Mouse (Mus musculus) small intestine, adult 2 months (tissue): ENCODE results near the gene Gar1. TPM values are rescaled to one million over a fixed set of nuclear protein-coding genes. Genes with fewer than 3 reads are reported as not detected.

Source experiments
- H3K27ac ChIP-seq: fragments of 200-500 bp; 2 replicates; pipeline ENCODE4 v1.5.1; 2012; ENCODE audit warnings: low read depth, low read length, control low read depth, inconsistent platforms; ENCODE audit not compliant: insufficient read depth
- H3K27me3 ChIP-seq: fragments of 200-500 bp; 2 replicates; pipeline ENCODE4 v1.6.1; 2012; ENCODE audit warnings: mild to moderate bottlenecking, moderate library complexity, low read length, inconsistent platforms; ENCODE audit not compliant: control insufficient read depth, insufficient read depth
- H3K36me3 ChIP-seq: fragments of 200-500 bp; 2 replicates; pipeline ENCODE4 v1.6.1; 2012; ENCODE audit warnings: mild to moderate bottlenecking, low read length, control low read depth, inconsistent platforms; ENCODE audit not compliant: control insufficient read depth, insufficient read depth
- H3K4me1 ChIP-seq: fragments of 200-500 bp; 2 replicates; pipeline ENCODE4 v1.6.1; 2012; ENCODE audit warnings: low read length, inconsistent platforms, mixed read lengths; ENCODE audit not compliant: control insufficient read depth, insufficient read depth, insufficient read length
- H3K4me3 ChIP-seq: fragments of 200-500 bp; 2 replicates; pipeline ENCODE4 v1.5.1; 2012; ENCODE audit warnings: low read depth, mild to moderate bottlenecking, control low read depth, inconsistent platforms, low read length, moderate library complexity
- CTCF ChIP-seq: fragments of 200-500 bp; IDR thresholded peaks from 2 replicates; pipeline ENCODE4 v1.5.1; 2012; ENCODE audit warnings: low read depth, mild to moderate bottlenecking, control low read depth, inconsistent platforms, low read length, moderate library complexity, mixed read lengths; ENCODE audit not compliant: insufficient replicate concordance, insufficient read length; ENCODE audit errors: extremely low read depth
- POLR2A ChIP-seq: fragments of 200-500 bp; IDR thresholded peaks from 2 replicates; pipeline ENCODE4 v1.6.1; 2012; ENCODE audit warnings: low read depth, mild to moderate bottlenecking, control low read depth, inconsistent platforms, low read length, moderate library complexity
- WGBS: fragments of 180-500 bp; shearing (Covaris S2); methylation state at CpG from one replicate; pipeline ENCODE4 v1.1.7; 2018; 5-methylcytosine and 5-hydroxymethylcytosine counted together
- polyA plus RNA-seq: library from polyadenylated mRNA; depleted of rRNA; stranded (reverse); fragments of >200 nt; gene quantifications from 2 replicates; pipeline ENCODE4 v1.2.3, GENCODE M21; 2012

Gar1 gene
- polyA plus RNA-seq, 1 experiment: 10.5 TPM

GRCm38 (mm10) chr3:129827691-129828090 lies 3.5 kb downstream of the Gar1 start:
- WGBS: 86% methylated on average over 5 of the region's 5 CpGs
- TF ChIP-seq CTCF: no peak
- TF ChIP-seq POLR2A: no peak
- Histone ChIP-seq H3K4me3 (no peak overlapping the region), H3K27ac (no peak overlapping the region), H3K4me1 (no peaks in the 10 kb centered on the region; the same call in 1 of the 2 replicates), H3K27me3 (no peaks in the 10 kb centered on the region), H3K36me3 (peaks cover 12% of the 10 kb centered on the region)

GRCm38 (mm10) chr3:129826691-129827090 lies 4.5 kb downstream of the Gar1 start:
- Histone ChIP-seq H3K27ac (no peak overlapping the region), H3K36me3 (peaks cover 14% of the 10 kb centered on the region), H3K4me3 (no peak overlapping the region), H3K4me1 (no peaks in the 10 kb centered on the region; the same call in 1 of the 2 replicates), H3K27me3 (no peaks in the 10 kb centered on the region)
- WGBS: 86% methylated on average over 10 of the region's 10 CpGs
- TF ChIP-seq CTCF (no peak), POLR2A (no peak)

GRCm38 (mm10) chr3:129824891-129825290 lies 6.3 kb downstream of the Gar1 start:
- TF ChIP-seq POLR2A (no peak), CTCF (no peak)
- Histone ChIP-seq H3K4me1 (no peaks in the 10 kb centered on the region), H3K4me3 (no peak overlapping the region), H3K27ac (no peak overlapping the region), H3K27me3 (no peaks in the 10 kb centered on the region), H3K36me3 (peaks cover 15% of the 10 kb centered on the region)
- WGBS: 92% methylated on average over 10 of the region's 10 CpGs

- H3K36me3 ChIP-seq: peaks cover 15% of the 10 kb centered on the region
- no peaks in the 10 kb centered on the region for H3K27me3 ChIP-seq
- 91% methylated on average over 4 of the region's 4 CpGs for WGBS
- TF ChIP-seq POLR2A (no peak), CTCF (no peak)
- no peaks in the 10 kb centered on the region for H3K4me1 ChIP-seq
- H3K27ac ChIP-seq: no peak overlapping the region
- no peak overlapping the region for H3K4me3 ChIP-seq
These were observed 7.0 kb downstream of the Gar1 start for GRCm38 (mm10) chr3:129824146-129824545.

- Histone ChIP-seq H3K36me3 (peaks cover 15% of the 10 kb centered on the region), H3K4me3 (no peak overlapping the region), H3K27me3 (no peaks in the 10 kb centered on the region), H3K27ac (no peak overlapping the region), H3K4me1 (no peaks in the 10 kb centered on the region)
- TF ChIP-seq CTCF (no peak), POLR2A (no peak)
- 53% methylated on average over 5 of the region's 5 CpGs for WGBS
These were observed 7.9 kb downstream of the Gar1 start for GRCm38 (mm10) chr3:129823293-129823692.

- Histone ChIP-seq H3K4me1 (no peaks in the 10 kb centered on the region), H3K4me3 (no peak within 1 kb of the TSS), H3K27me3 (no peaks in the 10 kb centered on the region), H3K36me3 (peaks cover 15% of the 10 kb centered on the region), H3K27ac (no peak within 1 kb of the TSS)
- 93% methylated on average over 11 of the region's 11 CpGs for WGBS
- TF ChIP-seq CTCF (no peak), POLR2A (no peak)
These were observed 8.9 kb downstream of the Gar1 start, which contains the start of gene Rrh for GRCm38 (mm10) chr3:129822206-129822775. TSS of gene Rrh (minus strand) at chr3:129822587.

GRCm38 (mm10) chr3:129821736-129822135 lies 9.5 kb downstream of the Gar1 start:
- peaks cover 14% of the 10 kb centered on the region for H3K36me3 ChIP-seq
- TF ChIP-seq CTCF: no peak
- TF ChIP-seq POLR2A: no peak
- no peak overlapping the region for H3K4me3 ChIP-seq
- H3K27ac ChIP-seq: no peak overlapping the region
- no peaks in the 10 kb centered on the region for H3K4me1 ChIP-seq
- 84% methylated on average over 8 of the region's 8 CpGs for WGBS
- no peaks in the 10 kb centered on the region for H3K27me3 ChIP-seq
